9 mouse cellular contexts compared by ENCODE assay signal in the genomic region with DNA sequence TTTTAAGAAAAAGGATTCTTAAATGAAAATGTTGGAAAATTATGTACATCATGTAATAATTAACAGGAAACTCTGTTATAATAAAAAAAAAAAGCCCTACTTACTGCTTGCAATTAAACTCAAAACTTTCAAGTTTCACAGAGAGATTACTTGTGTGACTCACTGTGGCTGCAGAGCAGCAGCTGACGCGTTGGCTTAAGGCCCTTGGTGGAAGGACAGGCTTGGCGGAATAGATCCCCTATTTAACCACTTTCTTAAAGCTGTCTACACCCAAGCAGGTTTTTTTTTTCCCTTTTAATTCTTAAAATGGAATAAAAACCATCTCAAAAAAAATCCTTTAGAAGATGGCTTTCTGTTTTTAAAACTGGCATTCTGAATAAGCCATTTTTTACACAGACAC.
A peak's percentile ranks its signal among the peaks of the same experiment; 100 is the strongest.
DNase-seq lines count a peak whose midpoint lies in the region; ATAC-seq and TF ChIP-seq lines count a peak whose summit lies in the region.
"Had no signal": no experiment of that assay in that cellular context is flagged by ENCODE, and none has a peak within 500 bp of the region (broad histone marks: within the 10 kb centered on the region; RNA-seq: fewer than 3 reads in every experiment).

No protein-coding gene starts in this region.

- peak; percentile 61 for DNase-seq in hindbrain, postnatal 0 days (ENCODE audit: low spot score)
- DNase-seq in hindbrain, embryonic 10.5 days (ENCODE audit: low spot score) = no peak
- peak; percentile 89 for DNase-seq in 416B (ENCODE audit: low read depth)
- DNase-seq in adrenal gland, postnatal 36 days = peak; percentile 71 to 72
- DNase-seq in heart, embryonic 10.5 days (ENCODE audit: low spot score) = no peak
- peak; percentile 48 for DNase-seq in midbrain, postnatal 0 days (ENCODE audit: low spot score)
- DNase-seq in layer of hippocampus, adult 9-11 months = no peak
- no peak for DNase-seq in right cerebral cortex, postnatal 25 days

- H3K4me2 ChIP-seq in hindbrain, postnatal 0 days (ENCODE audit: low read depth, low read length) = 0 out of 2 replicates have a peak overlapping the region, but pooled peaks have one; percentile 14
- no peak overlapping the region for H3K4me2 ChIP-seq in midbrain, postnatal 0 days (ENCODE audit: low read depth, low read length, poor library complexity, severe bottlenecking)

- no peaks in the 10 kb centered on the region for H3K27me3 ChIP-seq in hindbrain, postnatal 0 days (ENCODE audit: insufficient read depth, low read length)
- no peaks in the 10 kb centered on the region for H3K27me3 ChIP-seq in hindbrain, embryonic 10.5 days (ENCODE audit: insufficient read depth, poor library complexity, severe bottlenecking)
- no peaks in the 10 kb centered on the region for H3K27me3 ChIP-seq in heart, embryonic 10.5 days (ENCODE audit: insufficient read depth, poor library complexity, severe bottlenecking)
- no peaks in the 10 kb centered on the region for H3K27me3 ChIP-seq in midbrain, postnatal 0 days (ENCODE audit: insufficient read depth, low read length)

- H3K9me3 ChIP-seq in hindbrain, postnatal 0 days (ENCODE audit: low read length) = no peaks in the 10 kb centered on the region
- H3K9me3 ChIP-seq in hindbrain, embryonic 10.5 days = no peaks in the 10 kb centered on the region
- H3K9me3 ChIP-seq in heart, embryonic 10.5 days = no peaks in the 10 kb centered on the region
- H3K9me3 ChIP-seq in midbrain, postnatal 0 days (ENCODE audit: low read length) = no peaks in the 10 kb centered on the region

- no peak for TF ChIP-seq CTCF in hindbrain, postnatal 0 days (IDR thresholded peaks at IDR 0.05; ENCODE audit: low read depth)
- TF ChIP-seq CTCF in midbrain, postnatal 0 days (IDR thresholded peaks at IDR 0.05) = no peak

- 15% methylated on average over 3 of the region's 3 CpGs for WGBS in hindbrain, postnatal 0 days
- 55% methylated on average over 3 of the region's 3 CpGs for WGBS in hindbrain, embryonic 10.5 days
- 23% methylated on average over 3 of the region's 3 CpGs for WGBS in heart, embryonic 10.5 days
- WGBS in midbrain, postnatal 0 days = 26% methylated on average over 3 of the region's 3 CpGs

- 0 out of 2 replicates have a peak, but pooled peaks cover 7% of the 10 kb centered on the region for H3K4me1 ChIP-seq in hindbrain, postnatal 0 days (ENCODE audit: insufficient read depth, low read length)
- peaks cover 16% of the 10 kb centered on the region for H3K4me1 ChIP-seq in hindbrain, embryonic 10.5 days (replicated peaks)
- peaks cover 23% of the 10 kb centered on the region for H3K4me1 ChIP-seq in heart, embryonic 10.5 days
- H3K4me1 ChIP-seq in midbrain, postnatal 0 days (ENCODE audit: insufficient read depth, low read length) = no peaks in the 10 kb centered on the region

- H3K4me3 ChIP-seq in hindbrain, postnatal 0 days (ENCODE audit: low read length) = no peak overlapping the region
- no peak overlapping the region for H3K4me3 ChIP-seq in hindbrain, embryonic 10.5 days
- H3K4me3 ChIP-seq in heart, embryonic 10.5 days = no peak overlapping the region
- H3K4me3 ChIP-seq in midbrain, postnatal 0 days (ENCODE audit: low read depth, low read length) = no peak overlapping the region

- H3K27ac ChIP-seq in hindbrain, postnatal 0 days = no peak overlapping the region
- no peak overlapping the region for H3K27ac ChIP-seq in hindbrain, embryonic 10.5 days
- H3K27ac ChIP-seq in heart, embryonic 10.5 days = peak overlapping the region; percentile 85
- H3K27ac ChIP-seq in midbrain, postnatal 0 days (ENCODE audit: low read depth, low read length) = no peak overlapping the region
- H3K27ac ChIP-seq: liver, embryonic 14.5 days had no signal

- no peaks in the 10 kb centered on the region for H3K36me3 ChIP-seq in hindbrain, postnatal 0 days (ENCODE audit: insufficient read depth, low read length)
- no peaks in the 10 kb centered on the region for H3K36me3 ChIP-seq in hindbrain, embryonic 10.5 days
- H3K36me3 ChIP-seq in heart, embryonic 10.5 days = no peaks in the 10 kb centered on the region
- H3K36me3 ChIP-seq in midbrain, postnatal 0 days (ENCODE audit: insufficient read depth, low read length) = no peaks in the 10 kb centered on the region

- H3K9ac ChIP-seq in hindbrain, postnatal 0 days (replicated peaks; ENCODE audit: low read length) = no peak overlapping the region
- H3K9ac ChIP-seq in midbrain, postnatal 0 days (replicated peaks; ENCODE audit: low read length, poor library complexity, severe bottlenecking) = no peak overlapping the region
- H3K9ac ChIP-seq: liver, embryonic 14.5 days had no signal

- ATAC-seq in hindbrain, postnatal 0 days = no peak
- ATAC-seq in midbrain, postnatal 0 days (ENCODE audit: low FRiP score) = no peak

Comparison
In these comparisons a context has a peak if more than half of its experiments do, and no peak if none do; other contexts are left out.
1. DNase-seq: peak in hindbrain, postnatal 0 days (single experiment), 416B (single experiment), adrenal gland, postnatal 36 days (2 of 2) and midbrain, postnatal 0 days (single experiment); none in hindbrain, embryonic 10.5 days (single experiment), heart, embryonic 10.5 days (single experiment), layer of hippocampus, adult 9-11 months (single experiment) and right cerebral cortex, postnatal 25 days (single experiment).